Mouse (Mus musculus) cerebellum, adult 2 months (tissue): ENCODE data around the gene Ptger4.

Source experiments
- CTCF ChIP-seq: fragments of 200-500 bp; IDR thresholded peaks from 2 replicates; pipeline ENCODE4 v1.5.1; 2011; ENCODE audit warnings: low read depth, mild to moderate bottlenecking, control low read depth, low read length, moderate library complexity, borderline replicate concordance; ENCODE audit not compliant: insufficient read depth
- POLR2A ChIP-seq: fragments of 200-500 bp; IDR thresholded peaks from 2 replicates; pipeline ENCODE4 v1.6.1; 2011; ENCODE audit warnings: low read length, control low read depth, borderline replicate concordance; ENCODE audit not compliant: insufficient read depth

- TF ChIP-seq POLR2A = no peak
- no peak for TF ChIP-seq CTCF
Observed at GRCm38 (mm10) chr15:5196691-5197090, 47.3 kb downstream of the Ptger4 start.
